Mouse (Mus musculus): ENCODE measurements around the gene Nsf.

DNA sequence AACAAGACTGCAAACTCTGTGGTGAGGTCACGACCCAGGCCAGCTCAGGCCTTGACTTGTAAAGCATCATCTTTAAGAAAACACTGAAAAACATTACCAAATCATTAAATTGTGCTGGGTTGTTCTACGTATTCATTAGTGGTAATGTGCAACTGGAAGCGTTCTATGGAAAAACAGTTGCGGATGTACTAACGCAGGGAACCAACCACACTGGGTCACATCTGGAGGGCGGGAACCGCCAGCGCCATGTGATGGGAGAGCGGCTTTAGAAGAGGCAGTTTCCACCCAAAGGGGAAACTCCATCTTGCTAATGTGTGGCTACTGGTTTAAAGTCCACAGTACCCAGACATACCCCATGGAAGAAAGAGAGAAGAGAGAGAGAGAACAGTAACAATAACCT is 123.4 kb downstream of the Nsf start:
- TF ChIP-seq EP300 (IDR thresholded peaks at IDR 0.05; ENCODE audit: insufficient read depth, low read depth, low read length): no peak
- TF ChIP-seq POLR2A (IDR thresholded peaks at IDR 0.05; ENCODE audit: insufficient read depth, low read depth, low read length): no peak
- TF ChIP-seq CTCF (IDR thresholded peaks at IDR 0.05): no peak
